Mouse (Mus musculus): Measurements from ENCODE around the gene Usp2.

- no peak for TF ChIP-seq GATA1 (IDR thresholded peaks at IDR 0.05; ENCODE audit: borderline replicate concordance, low read length)
- no peak for TF ChIP-seq FLI1 (IDR thresholded peaks at IDR 0.05; ENCODE audit: low read length)
Observed at GRCm38 (mm10) chr9:44078136-44078797, 11.4 kb downstream of the Usp2 start.
